Mouse (Mus musculus): ENCODE measurements around the gene Olfr449.

The Olfr449 gene

GRCm38 (mm10) chr6:42834084-42834483 is at the start of gene Olfr449:
Gene Olfr449 (plus strand): TSS chr6:42834384.
- DNase-seq = no peak

- no peak for DNase-seq
These were observed 49.4 kb upstream of the Olfr449 start, which contains the start of gene Olfr452 for GRCm38 (mm10) chr6:42784793-42785192. Gene Olfr452 (plus strand): TSS chr6:42785093.

- DNase-seq = peak in 1 of 2 experiments; percentile 2
These were observed 43.8 kb upstream of the Olfr449 start for GRCm38 (mm10) chr6:42790247-42790948.

- no peak for DNase-seq
These were observed 43.1 kb upstream of the Olfr449 start for GRCm38 (mm10) chr6:42790949-42791556.

- DNase-seq = no peak
These were observed 39.2 kb upstream of the Olfr449 start for GRCm38 (mm10) chr6:42794982-42795381.

GRCm38 (mm10) chr6:42811639-42812038 is 22.5 kb upstream of the Olfr449 start, which contains the start of gene Olfr450:
Gene Olfr450 (plus strand): TSS chr6:42811939.
- no peak for DNase-seq

GRCm38 (mm10) chr6:42860222-42860819 is 26.1 kb downstream of the Olfr449 start:
- DNase-seq = peak; percentile 59 to 70

- DNase-seq = no peak
These were observed 35.5 kb downstream of the Olfr449 start for GRCm38 (mm10) chr6:42869695-42870094.

GRCm38 (mm10) chr6:42876323-42876722 is 42.1 kb downstream of the Olfr449 start:
- DNase-seq = no peak
